Mouse (Mus musculus) forebrain, embryonic 12.5 days (tissue): Measurements from ENCODE around the gene Man1b1. TPM values are rescaled to one million over a fixed set of nuclear protein-coding genes. Genes with fewer than 3 reads are reported as not detected.

ENCODE experiments used
- ATAC-seq: fragments of 200-750 bp; cut with Nextera tagmentation; 2 replicates; pipeline ENCODE4 v1.8.0; 2017; ENCODE audit warnings: moderate TSS enrichment; ENCODE audit not compliant: low FRiP score
- H3K27ac ChIP-seq: fragments of 300-500 bp; sonication (generic); 2 replicates; pipeline ENCODE4 v1.5.1; 2016; ENCODE audit warnings: mild to moderate bottlenecking
- H3K27me3 ChIP-seq: fragments of 300-500 bp; sonication (generic); 2 replicates; pipeline ENCODE4 v1.6.1; 2016; ENCODE audit warnings: mild to moderate bottlenecking
- H3K36me3 ChIP-seq: fragments of 300-500 bp; sonication (generic); replicated peaks from 2 replicates; pipeline ENCODE4 v1.6.1; 2016; ENCODE audit warnings: mild to moderate bottlenecking
- H3K4me1 ChIP-seq: fragments of 300-500 bp; sonication (generic); 2 replicates; pipeline ENCODE4 v1.6.1; 2016
- H3K4me2 ChIP-seq: fragments of 300-500 bp; sonication (generic); 2 replicates; pipeline ENCODE4 v1.6.1; 2016; ENCODE audit warnings: mild to moderate bottlenecking, moderate library complexity
- H3K4me3 ChIP-seq: fragments of 300-500 bp; sonication (generic); replicated peaks from 2 replicates; pipeline ENCODE4 v1.5.1; 2016; ENCODE audit warnings: mild to moderate bottlenecking
- H3K9ac ChIP-seq: fragments of 300-500 bp; sonication (generic); 2 replicates; pipeline ENCODE4 v1.6.1; 2016; ENCODE audit warnings: mild to moderate bottlenecking
- H3K9me3 ChIP-seq: fragments of 300-500 bp; sonication (generic); 2 replicates; pipeline ENCODE4 v1.6.1; 2016
- WGBS: fragments of 180-500 bp; shearing (Covaris S2); methylation state at CpG from one replicate; pipeline ENCODE4 v1.1.7; 2016; 5-methylcytosine and 5-hydroxymethylcytosine counted together
- polyA plus RNA-seq: library from polyadenylated mRNA; unstranded; fragments of >200 nt; fragmentation: Nextera tagmentation; extraction: Ambion mirVana; gene quantifications from 2 replicates; pipeline ENCODE4 v1.2.1, GENCODE M21; 2016

The Man1b1 gene
- polyA plus RNA-seq, 1 experiment from 2014 or later, result 74.8 TPM

DNA sequence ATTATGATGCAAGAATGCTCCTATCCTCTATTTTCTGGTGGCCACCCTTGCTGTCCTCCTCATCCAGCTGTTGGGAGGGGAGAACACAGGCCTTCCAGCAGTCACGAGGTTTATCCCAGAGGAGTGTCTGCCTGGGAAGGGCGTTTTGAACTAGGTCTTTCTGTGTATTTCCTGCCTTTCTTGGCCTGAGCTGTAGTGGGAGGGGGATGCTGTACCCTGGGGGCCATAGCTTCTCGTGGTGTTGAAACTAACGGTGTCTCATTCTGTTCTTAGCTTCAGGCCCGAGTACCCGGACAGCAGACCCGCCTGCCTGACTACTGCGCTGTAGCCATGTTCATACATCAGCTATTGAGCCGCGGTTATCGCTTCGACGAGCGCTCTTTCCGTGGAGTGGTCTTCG lies 68.2 kb downstream of the Man1b1 start:
- Histone ChIP-seq H3K4me1 (peaks cover 30% of the 10 kb centered on the region), H3K4me2 (peak overlapping the region; percentile 50), H3K9me3 (no peaks in the 10 kb centered on the region), H3K4me3 (peak overlapping the region; percentile 25; the same call in 1 of the 2 replicates), H3K36me3 (no peaks in the 10 kb centered on the region), H3K9ac (no peak overlapping the region), H3K27ac (no peak overlapping the region), H3K27me3 (peaks cover 66% of the 10 kb centered on the region)
- no peak for ATAC-seq
- 24% methylated on average over 16 of the region's 16 CpGs for WGBS

DNA sequence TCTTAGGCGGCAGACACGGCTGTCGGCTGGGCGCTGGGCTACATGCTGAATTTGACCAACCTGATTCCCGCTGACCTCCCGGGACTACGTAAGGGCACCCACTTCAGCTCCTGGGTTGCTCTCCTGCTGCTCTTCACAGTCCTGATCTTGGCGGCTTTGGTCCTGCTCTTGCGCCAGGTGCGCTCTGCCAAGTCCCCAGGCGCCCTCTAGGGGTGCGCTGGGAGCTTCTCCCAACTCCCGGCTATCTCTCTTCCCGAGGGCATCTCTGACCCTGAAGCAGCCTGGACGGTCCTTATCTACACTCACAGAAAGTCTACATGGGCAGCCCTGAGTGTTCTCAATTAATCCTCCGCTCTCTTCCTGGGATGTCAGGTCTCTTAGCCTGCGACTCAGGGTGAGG lies 68.6 kb downstream of the Man1b1 start:
- H3K36me3 ChIP-seq, result no peaks in the 10 kb centered on the region
- H3K27ac ChIP-seq, result no peak overlapping the region
- H3K4me3 ChIP-seq, result peak overlapping the region; percentile 25
- ATAC-seq, result no peak
- H3K9ac ChIP-seq, result no peak overlapping the region
- peak overlapping the region; percentile 50 for H3K4me2 ChIP-seq
- H3K27me3 ChIP-seq, result peaks cover 61% of the 10 kb centered on the region
- H3K4me1 ChIP-seq, result peaks cover 31% of the 10 kb centered on the region
- WGBS, result 4% methylated on average over 17 of the region's 17 CpGs
- H3K9me3 ChIP-seq, result no peaks in the 10 kb centered on the region

Other genes starting within 250 kb of the Man1b1 start
- 0.24 TPM in 1 of 2 replicates, not detected in the other for gene Noxa1, start 237.2 kb upstream of the Man1b1 start, polyA plus RNA-seq
- gene Nrarp, start 151.6 kb upstream of the Man1b1 start, polyA plus RNA-seq, result 76.8 and 81.0 TPM in 2 replicates
- gene Tor4a, start 135.5 kb upstream of the Man1b1 start, polyA plus RNA-seq, result 0.62 and 1.0 TPM in 2 replicates
- gene Nelfb, start 120.8 kb upstream of the Man1b1 start, polyA plus RNA-seq, result 106 and 111 TPM in 2 replicates
- gene Stpg3, start 117.7 kb upstream of the Man1b1 start, polyA plus RNA-seq, result not detected in 2 replicates
- gene Fam166a, start 113.6 kb upstream of the Man1b1 start, polyA plus RNA-seq, result 0.46 and 0.87 TPM in 2 replicates
- 496 and 501 TPM in 2 replicates for gene Tubb4b, start 107.6 kb upstream of the Man1b1 start, polyA plus RNA-seq
- not detected in 2 replicates for gene Slc34a3, start 98.0 kb upstream of the Man1b1 start, polyA plus RNA-seq
- gene Rnf224, start 95.6 kb upstream of the Man1b1 start, polyA plus RNA-seq, result not detected in 2 replicates
- gene Rnf208, start 90.1 kb upstream of the Man1b1 start, polyA plus RNA-seq, result 30.2 and 37.9 TPM in 2 replicates
- not detected in 2 replicates for gene Cysrt1, start 89.9 kb upstream of the Man1b1 start, polyA plus RNA-seq
- gene AL732309.1, start 85.5 kb upstream of the Man1b1 start, polyA plus RNA-seq, result 4.2 and 6.0 TPM in 2 replicates
- 17.6 and 18.1 TPM in 2 replicates for gene Tmem203, start 76.9 kb upstream of the Man1b1 start, polyA plus RNA-seq
- 9.3 and 10.0 TPM in 2 replicates for gene Tprn, start 69.7 kb upstream of the Man1b1 start, polyA plus RNA-seq
- 207 and 224 TPM in 2 replicates for gene Ssna1, start 59.9 kb upstream of the Man1b1 start, polyA plus RNA-seq
- 134 and 141 TPM in 2 replicates for gene Anapc2, start 59.9 kb upstream of the Man1b1 start, polyA plus RNA-seq
- gene Tmem210, start 44.2 kb upstream of the Man1b1 start, polyA plus RNA-seq, result not detected in 2 replicates
- gene Lrrc26, start 42.4 kb upstream of the Man1b1 start, polyA plus RNA-seq, result not detected in 2 replicates
- 2.2 and 5.6 TPM in 2 replicates for gene Grin1, start 13.2 kb upstream of the Man1b1 start, polyA plus RNA-seq
- 18.0 and 19.9 TPM in 2 replicates for gene Dpp7, start 24.0 kb downstream of the Man1b1 start, polyA plus RNA-seq
- gene Uap1l1, start 33.3 kb downstream of the Man1b1 start, polyA plus RNA-seq, result 4.0 and 4.3 TPM in 2 replicates
- gene Sapcd2, start 40.0 kb downstream of the Man1b1 start, polyA plus RNA-seq, result 60.8 and 67.8 TPM in 2 replicates
- 0.22 TPM in 1 of 2 replicates, not detected in the other for gene Entpd2, start 63.5 kb downstream of the Man1b1 start, polyA plus RNA-seq
- 192 and 198 TPM in 2 replicates for gene Npdc1, start 67.0 kb downstream of the Man1b1 start, polyA plus RNA-seq
- 0.14 TPM in 1 of 2 replicates, not detected in the other for gene Fut7, start 90.9 kb downstream of the Man1b1 start, polyA plus RNA-seq
- 10.9 and 12.5 TPM in 2 replicates for gene Abca2, start 96.4 kb downstream of the Man1b1 start, polyA plus RNA-seq
- 1.1 and 2.0 TPM in 2 replicates for gene Clic3, start 124.5 kb downstream of the Man1b1 start, polyA plus RNA-seq
- 34.5 and 39.1 TPM in 2 replicates for gene Paxx, start 128.8 kb downstream of the Man1b1 start, polyA plus RNA-seq
- 0.69 and 1.3 TPM in 2 replicates for gene Ptgds, start 137.7 kb downstream of the Man1b1 start, polyA plus RNA-seq
- not detected in 2 replicates for gene Lcn12, start 161.6 kb downstream of the Man1b1 start, polyA plus RNA-seq
- gene Fbxw5, start 168.4 kb downstream of the Man1b1 start, polyA plus RNA-seq, result 102 and 110 TPM in 2 replicates
- 4.7 and 5.4 TPM in 2 replicates for gene C8g, start 169.4 kb downstream of the Man1b1 start, polyA plus RNA-seq
- gene Traf2, start 214.6 kb downstream of the Man1b1 start, polyA plus RNA-seq, result 33.8 and 36.8 TPM in 2 replicates
- 332 and 360 TPM in 2 replicates for gene Edf1, start 225.5 kb downstream of the Man1b1 start, polyA plus RNA-seq
- 5.2 and 5.9 TPM in 2 replicates for gene Mamdc4, start 242.5 kb downstream of the Man1b1 start, polyA plus RNA-seq
- 154 and 158 TPM in 2 replicates for gene Phpt1, start 242.9 kb downstream of the Man1b1 start, polyA plus RNA-seq
- 0.91 and 1.5 TPM in 2 replicates for gene Ajm1, start 249.4 kb downstream of the Man1b1 start, polyA plus RNA-seq